Mouse (Mus musculus): ENCODE data around the gene Psg19. TPM values are rescaled to one million over a fixed set of nuclear protein-coding genes. Genes with fewer than 3 reads are reported as not detected.
"Not testable (repeated sequence)": the region's sequence is repeated elsewhere in the genome, so short reads cannot be mapped to it uniquely, and the experiment has no call there.

Psg19 gene
- total and polyA plus RNA-seq, 3 experiments: 0.04 TPM; not detected in 2

DNA sequence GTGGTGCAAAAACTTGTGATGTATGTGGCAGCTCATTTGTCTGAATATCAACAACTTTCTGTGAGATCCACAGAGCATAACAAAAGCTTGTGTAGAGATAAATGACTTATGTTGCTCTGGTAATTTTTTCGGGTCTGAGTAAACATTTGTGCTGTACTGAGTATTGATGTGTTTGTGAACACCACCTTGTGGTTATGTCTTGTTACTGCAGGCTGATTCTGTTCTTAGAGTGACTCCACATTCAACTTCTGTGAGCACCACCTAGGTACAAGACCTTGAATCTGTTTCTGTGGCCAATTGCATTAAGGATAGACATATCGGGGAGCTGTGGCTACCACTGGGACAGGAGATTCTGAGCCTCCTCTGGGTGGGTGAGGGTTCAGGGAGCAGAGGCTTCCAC, 17.0 kb downstream of the Psg19 start:
- TF ChIP-seq SMC3 (IDR thresholded peaks at IDR 0.05; ENCODE audit: low read depth, low read length) (peak; percentile 82), CTCF (IDR thresholded peaks at IDR 0.05 in 2 of 3, conservative IDR thresholded peaks at IDR 0.05 in 1 of 3; ENCODE audit: control insufficient read depth in 1 of 3, insufficient read depth in 1 of 3, low read depth in 2 of 3, low read length in 3 of 3, poor library complexity in 1 of 3, severe bottlenecking in 1 of 3) (peak in 2 of 3 experiments; percentile 60 to 68; a peak in 4 of 6 replicates), RAD21 (IDR thresholded peaks at IDR 0.05; ENCODE audit: low read depth, low read length) (peak; percentile 57), ZC3H11A (IDR thresholded peaks at IDR 0.05; ENCODE audit: low read depth, low read length) (peak; percentile 58)
- H3K79me2 ChIP-seq (ENCODE audit: control insufficient read depth, insufficient read depth, low read length, poor library complexity); H3K4me1 ChIP-seq (ENCODE audit: control insufficient read depth in 1 of 2, insufficient read depth in 2 of 2, low read length in 2 of 2); H3K36me3 ChIP-seq (ENCODE audit: control insufficient read depth in 1 of 2, insufficient read depth in 2 of 2, low read length in 2 of 2); H3K4me3 ChIP-seq (ENCODE audit: control insufficient read depth in 1 of 2, insufficient read depth in 1 of 2, low read depth in 2 of 2, low read length in 2 of 2); H3K9me3 ChIP-seq (replicated peaks; ENCODE audit: insufficient read depth, low read length); H3K27me3 ChIP-seq (ENCODE audit: control insufficient read depth in 1 of 2, insufficient read depth in 2 of 2, low read length in 2 of 2); H3K9ac ChIP-seq (ENCODE audit: control insufficient read depth, low read depth, low read length, poor library complexity, severe bottlenecking); H3K27ac ChIP-seq (ENCODE audit: control insufficient read depth, low read depth, low read length): not testable (repeated sequence)
- DNase-seq (ENCODE audit: low read depth, low spot score): peak; percentile 57

DNA sequence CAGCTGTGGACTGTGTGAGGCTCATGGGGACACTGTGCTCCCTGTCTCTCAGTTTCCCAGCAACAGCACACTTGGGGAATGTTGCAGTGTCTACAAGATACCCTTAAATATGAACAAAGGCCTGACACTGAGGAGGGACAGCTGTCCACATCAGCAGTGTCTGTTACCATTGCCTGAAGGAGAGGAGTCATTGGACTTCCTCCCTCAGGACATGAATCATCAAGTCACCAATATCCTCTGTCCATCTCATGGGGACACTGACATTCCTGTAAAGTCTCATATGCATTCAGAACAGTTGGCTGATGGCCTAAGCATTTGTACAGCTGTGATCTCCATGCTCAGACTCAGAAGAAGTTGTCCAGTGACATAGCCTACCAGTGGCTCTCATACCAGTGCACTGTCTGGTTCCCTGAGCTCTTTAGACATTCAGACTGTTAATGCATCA, 19.0 kb downstream of the Psg19 start:
- no peaks in the 10 kb centered on the region for H3K36me3 ChIP-seq (ENCODE audit: control insufficient read depth in 1 of 2, insufficient read depth in 2 of 2, low read length in 2 of 2)
- no peaks in the 10 kb centered on the region for H3K4me1 ChIP-seq (ENCODE audit: control insufficient read depth in 1 of 2, insufficient read depth in 2 of 2, low read length in 2 of 2)
- no peaks in the 10 kb centered on the region for H3K79me2 ChIP-seq (ENCODE audit: control insufficient read depth, insufficient read depth, low read length, poor library complexity)
- H3K27ac ChIP-seq (ENCODE audit: control insufficient read depth, low read depth, low read length): no peak overlapping the region
- TF ChIP-seq ZKSCAN1 (IDR thresholded peaks at IDR 0.05; ENCODE audit: low read depth, low read length) (no peak), GABPA (IDR thresholded peaks at IDR 0.05; ENCODE audit: low read depth, low read length) (no peak), ETS1 (IDR thresholded peaks at IDR 0.05; ENCODE audit: low read depth, low read length) (no peak), KAT2A (conservative IDR thresholded peaks at IDR 0.05; ENCODE audit: low read depth, low read length) (no peak), SMC3 (IDR thresholded peaks at IDR 0.05; ENCODE audit: low read depth, low read length) (no peak), ZC3H11A (IDR thresholded peaks at IDR 0.05; ENCODE audit: low read depth, low read length) (no peak), MAX (IDR thresholded peaks at IDR 0.05; ENCODE audit: low read length) (no peak), USF2 (IDR thresholded peaks at IDR 0.05; ENCODE audit: borderline replicate concordance in 1 of 2, insufficient read depth in 1 of 2, low read depth in 1 of 2, low read length in 2 of 2) (no peak), ZNF384 (IDR thresholded peaks at IDR 0.05; ENCODE audit: low read depth, low read length) (no peak), TCF12 (IDR thresholded peaks at IDR 0.05; ENCODE audit: low read depth, low read length) (no peak), EP300 (IDR thresholded peaks at IDR 0.05; ENCODE audit: low read depth in 1 of 2, low read length in 2 of 2) (no peak), CHD2 (IDR thresholded peaks at IDR 0.05; ENCODE audit: low read length) (no peak), GATA1 (IDR thresholded peaks at IDR 0.05; ENCODE audit: low read depth, low read length) (no peak), SIN3A (IDR thresholded peaks at IDR 0.05; ENCODE audit: low read length) (no peak), UBTF (IDR thresholded peaks at IDR 0.05; ENCODE audit: borderline replicate concordance, insufficient read depth, low read depth, low read length) (no peak), ELF1 (IDR thresholded peaks at IDR 0.05; ENCODE audit: low read depth, low read length) (no peak), USF1 (IDR thresholded peaks at IDR 0.05; ENCODE audit: low read depth, low read length) (no peak), RCOR1 (IDR thresholded peaks at IDR 0.05; ENCODE audit: low read depth, low read length) (no peak)
- H3K4me3 ChIP-seq (ENCODE audit: control insufficient read depth in 1 of 2, insufficient read depth in 1 of 2, low read depth in 2 of 2, low read length in 2 of 2): no peak overlapping the region
- H3K9me3 ChIP-seq (replicated peaks; ENCODE audit: insufficient read depth, low read length): no peaks in the 10 kb centered on the region
- H3K9ac ChIP-seq (ENCODE audit: control insufficient read depth, low read depth, low read length, poor library complexity, severe bottlenecking): no peak overlapping the region
- no peak for DNase-seq (ENCODE audit: low read depth, low spot score)
- no peaks in the 10 kb centered on the region for H3K27me3 ChIP-seq (ENCODE audit: control insufficient read depth in 1 of 2, insufficient read depth in 2 of 2, low read length in 2 of 2)

DNA sequence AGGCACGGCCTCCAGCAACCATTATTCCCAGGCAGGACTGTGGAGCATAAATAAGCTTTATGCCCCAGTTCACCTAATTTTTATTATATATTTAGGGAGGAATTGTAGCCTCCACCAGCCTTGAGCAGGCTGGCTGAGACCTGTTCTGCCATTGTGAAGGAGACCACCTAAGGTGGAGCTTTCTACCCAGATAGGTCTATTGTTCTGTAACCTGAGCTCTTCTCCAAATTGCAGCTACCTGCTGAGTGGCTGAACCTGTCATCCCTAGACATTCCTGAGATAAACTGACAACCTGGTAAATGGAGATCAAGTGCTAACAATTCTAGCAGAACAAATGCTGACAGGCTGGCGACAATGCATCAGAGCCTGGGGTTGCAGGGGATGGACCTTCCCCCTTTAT, 35.4 kb downstream of the Psg19 start:
- H3K9ac ChIP-seq (ENCODE audit: control insufficient read depth, low read depth, low read length, poor library complexity, severe bottlenecking); H3K36me3 ChIP-seq (ENCODE audit: control insufficient read depth in 1 of 2, insufficient read depth in 2 of 2, low read length in 2 of 2); DNase-seq (ENCODE audit: low read depth, low spot score): not testable (repeated sequence)

More for the DNA sequence above, 35.4 kb downstream of the Psg19 start:
- peaks cover 0 to 14% of the 10 kb centered on the region in 2 experiments; a peak in 3 of 4 replicates for H3K4me1 ChIP-seq (ENCODE audit: control insufficient read depth in 1 of 2, insufficient read depth in 2 of 2, low read length in 2 of 2)
- not testable (repeated sequence) for H3K4me3 ChIP-seq (ENCODE audit: control insufficient read depth in 1 of 2, insufficient read depth in 1 of 2, low read depth in 2 of 2, low read length in 2 of 2); H3K27ac ChIP-seq (ENCODE audit: control insufficient read depth, low read depth, low read length); H3K27me3 ChIP-seq (ENCODE audit: control insufficient read depth in 1 of 2, insufficient read depth in 2 of 2, low read length in 2 of 2); H3K79me2 ChIP-seq (ENCODE audit: control insufficient read depth, insufficient read depth, low read length, poor library complexity); H3K9me3 ChIP-seq (replicated peaks; ENCODE audit: insufficient read depth, low read length)
